Mouse (Mus musculus) CD4-positive, CD25-positive, alpha-beta regulatory T cell, adult 2 months (primary cell): ENCODE measurements around the gene Ddx49.

Experiments
- DNase-seq: peaks from one replicate; pipeline ENCODE4 v3.0.0-alpha.2; 2012; ENCODE audit warnings: low read depth, low spot score

Gene Ddx49

DNA sequence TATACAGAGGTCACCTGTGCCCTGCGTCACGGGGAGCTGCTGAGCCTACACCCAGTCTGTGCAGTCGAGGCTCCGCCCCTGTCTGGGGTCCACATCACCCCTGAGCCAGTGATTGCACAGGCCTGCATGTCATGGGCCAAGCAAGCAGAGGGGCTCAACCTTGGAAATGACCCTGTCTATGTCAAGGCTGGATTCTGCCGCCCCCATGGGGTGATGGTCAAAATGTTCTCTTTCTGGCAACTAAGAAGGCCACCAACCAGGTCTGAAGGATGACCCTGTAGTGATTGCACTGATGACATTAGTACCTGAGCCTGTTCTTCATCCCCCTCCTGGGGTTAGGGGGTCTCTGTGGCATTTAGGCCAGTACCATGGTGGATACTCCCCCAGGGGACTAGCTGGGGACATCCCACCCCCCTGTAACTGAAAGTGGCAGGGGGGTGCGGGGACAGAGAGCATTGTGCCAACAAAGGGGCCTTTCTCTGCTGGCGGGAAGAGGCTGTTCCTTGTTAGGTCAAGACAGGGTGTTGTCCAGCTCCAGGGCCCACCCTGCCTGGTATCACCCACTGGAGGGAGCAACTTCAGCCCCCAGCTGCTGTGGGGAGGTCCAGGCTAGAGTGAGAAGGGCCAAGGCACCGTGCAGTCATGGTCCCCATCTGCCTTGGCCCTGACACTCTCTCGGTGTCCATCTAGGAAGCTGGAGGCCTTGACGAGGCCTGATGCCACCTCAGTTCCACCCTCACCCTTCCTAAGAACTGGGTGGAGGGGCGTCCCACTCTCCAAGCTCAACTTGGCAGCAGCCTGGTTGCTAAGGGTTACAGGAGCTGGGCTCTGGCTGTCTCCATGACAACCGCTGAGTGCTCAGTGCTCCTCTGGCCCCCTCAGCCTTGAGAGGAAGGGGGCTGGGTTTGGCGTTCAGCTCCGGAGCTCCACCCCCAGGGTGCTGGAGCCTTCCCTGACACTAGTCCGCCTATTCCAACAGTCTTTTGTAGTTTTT lies 14.5 kb upstream of the Ddx49 start:
- no peak for DNase-seq

GRCm38 (mm10) chr8:70315624-70316510 lies 13.6 kb upstream of the Ddx49 start, which contains the start of gene Cers1:
Cers1 (plus strand) TSS chr8:70315775.
- no peak for DNase-seq

- no peak for DNase-seq
These were observed 11.1 kb upstream of the Ddx49 start for GRCm38 (mm10) chr8:70313399-70313798.

- DNase-seq, result peak; percentile 59
These were observed 7.0 kb upstream of the Ddx49 start for GRCm38 (mm10) chr8:70309311-70309710.

GRCm38 (mm10) chr8:70302901-70303300 lies 612 bp upstream of the Ddx49 start:
- no peak for DNase-seq

DNA sequence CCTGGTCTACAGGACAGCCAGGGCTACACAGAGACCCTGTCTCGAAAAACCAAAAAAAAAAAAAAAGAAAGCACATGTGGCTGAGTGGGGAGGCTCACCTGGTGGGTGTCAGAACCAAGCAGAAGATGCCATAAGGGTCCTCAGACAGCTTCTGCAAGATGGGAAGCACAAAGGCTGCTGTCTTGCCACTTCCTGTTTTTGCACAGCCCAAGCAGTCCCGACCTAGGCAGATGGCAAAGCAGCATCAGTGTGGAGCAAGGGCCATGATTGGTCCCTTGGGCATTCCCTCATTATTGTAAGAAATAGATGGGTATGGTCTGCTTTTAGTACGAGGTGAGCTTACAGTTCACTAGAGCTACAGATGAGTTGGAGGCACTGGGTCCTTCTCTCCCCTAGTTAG lies 1.4 kb downstream of the Ddx49 start:
- no peak for DNase-seq

DNA sequence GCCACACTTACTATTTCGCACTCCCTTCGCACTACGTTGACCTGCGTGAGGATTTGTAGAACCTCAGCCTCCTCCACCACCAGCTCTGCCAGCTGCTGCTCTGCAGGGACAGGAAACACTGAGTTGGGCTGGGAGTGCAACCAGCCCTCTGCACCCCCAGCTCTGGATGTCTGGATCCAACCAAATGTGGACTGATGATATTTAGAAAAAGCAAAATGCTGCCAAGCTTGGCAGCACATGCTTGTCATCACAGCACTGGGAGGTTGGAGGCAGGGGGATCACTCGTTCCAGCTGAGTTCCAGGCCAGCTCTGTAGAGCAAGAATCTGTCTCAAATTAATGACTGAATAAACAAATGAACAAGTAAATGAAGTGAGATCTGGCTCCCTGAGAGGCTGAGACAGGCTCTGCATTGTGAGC lies 8.3 kb downstream of the Ddx49 start:
- no peak for DNase-seq

DNA sequence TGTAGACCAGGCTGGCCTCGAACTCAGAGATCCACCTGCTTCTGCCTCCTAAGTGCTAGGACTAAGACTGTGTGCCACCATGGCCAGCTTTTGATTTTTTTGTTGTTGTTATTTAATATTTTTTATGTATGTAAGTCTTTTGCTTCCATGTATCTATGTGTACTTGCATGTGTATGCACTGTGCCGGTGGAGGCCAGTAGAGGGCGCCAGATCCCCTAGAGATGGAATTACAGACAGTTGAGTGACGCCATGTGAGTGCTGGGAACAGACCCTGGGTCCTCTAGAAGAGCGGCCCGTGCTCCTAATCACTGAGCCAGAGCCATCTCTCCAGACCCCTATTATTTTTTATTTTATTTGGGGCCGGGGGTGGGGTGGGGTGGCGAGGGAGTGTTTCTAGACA lies 15.6 kb downstream of the Ddx49 start:
- DNase-seq, result peak; percentile 64

GRCm38 (mm10) chr8:70285304-70285703 lies 17.0 kb downstream of the Ddx49 start:
- DNase-seq, result no peak

DNA sequence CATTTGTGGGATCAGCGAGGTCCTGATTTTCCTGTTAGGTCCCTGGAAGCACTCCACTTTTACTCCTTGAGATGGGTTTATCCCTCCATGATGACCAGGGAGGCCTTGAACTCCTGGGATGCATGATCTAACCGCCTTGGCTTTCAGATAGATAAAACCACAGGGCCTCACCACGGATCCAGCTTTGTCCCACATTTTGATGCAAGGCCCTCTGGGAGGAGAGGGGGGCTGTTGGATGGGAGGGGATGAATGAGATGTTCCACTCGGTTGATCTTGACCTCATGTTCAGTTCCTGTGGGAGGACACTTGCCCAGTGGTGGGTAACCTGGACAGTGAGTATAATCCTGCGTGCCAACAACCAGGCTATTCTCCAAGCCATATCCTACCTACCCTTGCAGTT lies 17.9 kb downstream of the Ddx49 start:
- no peak for DNase-seq

GRCm38 (mm10) chr8:70283136-70284077 lies 18.9 kb downstream of the Ddx49 start:
- peak; percentile 21 for DNase-seq

DNA sequence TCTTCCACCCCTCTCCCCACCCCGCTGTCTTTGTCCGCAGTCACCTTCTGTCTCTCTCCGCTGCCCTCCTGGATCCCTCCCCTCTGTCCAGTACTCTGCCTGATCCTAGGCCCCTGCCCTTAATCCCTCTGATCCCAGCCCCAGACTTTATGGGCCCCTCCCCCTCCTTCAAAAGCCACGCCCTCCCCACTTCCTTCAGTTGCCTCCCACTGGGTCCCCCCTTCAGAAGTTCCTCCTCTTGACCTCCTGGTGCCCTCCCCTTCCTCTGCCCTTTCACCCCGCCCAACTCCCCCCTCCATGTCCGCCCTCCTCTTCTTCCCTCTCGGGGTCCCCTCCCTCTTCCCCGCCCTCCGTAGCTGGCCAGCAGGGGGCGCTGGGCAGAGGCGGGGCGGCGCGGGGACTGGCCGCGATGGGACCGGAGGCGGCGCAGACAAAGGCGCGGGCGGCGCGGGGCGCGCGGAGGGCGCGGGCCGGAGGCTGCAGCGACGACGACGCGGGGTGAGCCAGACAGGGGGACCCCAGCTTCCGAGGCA lies 19.6 kb downstream of the Ddx49 start, which contains the start of gene Homer3:
Gene Homer3, plus strand, starts transcription at position 225 of the 533 bp plus-strand sequence.
- peak; percentile 90 for DNase-seq

- no peak for DNase-seq
These were observed 21.3 kb downstream of the Ddx49 start for GRCm38 (mm10) chr8:70281001-70281400.

GRCm38 (mm10) chr8:70279266-70279665 lies 23.0 kb downstream of the Ddx49 start:
- DNase-seq, result no peak

DNA sequence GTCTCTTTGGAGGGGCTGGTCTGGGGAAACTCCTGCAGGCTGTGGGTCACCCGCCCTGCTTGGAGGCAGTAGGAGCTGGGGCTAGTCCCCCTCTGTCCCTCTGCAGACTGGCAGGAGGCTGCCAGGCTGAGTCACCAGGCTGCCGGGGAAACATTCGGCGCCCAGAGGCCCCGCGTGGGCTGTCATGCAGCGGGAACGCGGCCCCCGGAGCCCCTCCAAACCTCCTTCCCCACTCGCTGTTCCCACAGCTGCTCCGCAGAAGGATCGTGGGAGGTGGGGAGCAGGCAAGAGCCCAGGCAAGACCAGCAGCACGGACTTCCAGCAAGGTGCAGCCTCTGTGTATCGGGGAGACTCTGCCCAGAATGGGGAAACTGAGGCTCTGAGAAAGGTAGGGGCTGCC lies 24.1 kb downstream of the Ddx49 start:
- DNase-seq, result no peak

- no peak for DNase-seq
These were observed 25.8 kb downstream of the Ddx49 start for GRCm38 (mm10) chr8:70276476-70276875.

GRCm38 (mm10) chr8:70274350-70274749 lies 27.9 kb downstream of the Ddx49 start:
- no peak for DNase-seq

DNA sequence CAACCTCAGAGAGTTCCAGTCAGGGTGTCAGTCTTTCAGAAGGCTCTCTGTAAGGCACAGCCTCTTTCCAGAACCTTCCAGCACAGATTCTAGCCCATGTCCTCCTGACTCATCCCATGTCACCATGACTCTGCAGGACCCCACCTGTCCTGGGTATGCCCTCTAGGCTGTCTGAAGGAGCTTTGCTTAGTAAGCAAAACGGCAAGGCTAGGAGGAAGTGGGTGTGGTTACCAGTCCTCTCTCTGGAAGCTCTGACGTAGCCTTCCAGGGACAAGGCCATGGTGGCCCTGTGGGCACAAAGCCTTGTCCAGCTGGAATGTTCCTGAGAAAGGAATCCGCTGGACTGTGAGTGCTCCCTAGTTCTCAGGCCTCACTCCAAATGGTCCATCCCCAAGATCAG lies 29.3 kb downstream of the Ddx49 start:
- peak; percentile 27 for DNase-seq

- DNase-seq, result peak; percentile 47
These were observed 33.3 kb downstream of the Ddx49 start for GRCm38 (mm10) chr8:70268799-70269565.

- no peak for DNase-seq
These were observed 34.0 kb downstream of the Ddx49 start for GRCm38 (mm10) chr8:70268311-70268710.
